Mouse (Mus musculus): ENCODE measurements at regions not wholly inside any gene's neighbourhood (a gene's known extent, or its start where the extent isn't known, plus 50 kb on each side); places are given as distances from the start of the nearest gene placed in this dataset.

DNA sequence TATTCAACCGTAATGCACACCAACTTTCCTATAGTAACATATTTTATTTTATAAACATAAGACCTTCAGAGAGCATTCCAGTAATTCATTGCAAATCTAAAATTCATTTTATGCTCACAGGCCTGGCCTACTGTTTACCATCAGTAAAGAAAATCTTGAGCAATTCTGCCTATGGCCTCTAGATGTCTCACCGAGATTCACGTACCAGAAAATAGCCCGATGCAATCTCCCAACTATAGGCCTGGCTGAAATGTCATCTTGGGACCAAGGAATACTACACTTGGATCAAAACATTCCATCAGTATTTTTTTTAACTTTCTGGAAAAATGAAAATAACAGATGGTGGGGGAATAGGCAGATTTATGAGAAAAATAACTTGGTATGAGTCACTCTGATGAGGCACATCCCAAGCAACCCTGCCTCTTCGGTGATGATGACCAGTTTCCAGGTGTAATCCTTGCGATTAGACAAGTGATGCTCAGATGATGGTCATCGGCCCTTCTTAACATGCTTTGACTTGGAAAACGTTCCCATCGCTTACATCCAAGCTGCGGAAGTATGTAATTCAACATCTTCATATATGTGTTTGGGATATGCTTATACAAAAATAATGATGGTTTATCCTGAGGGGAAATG, 439.9 kb downstream of the Nyap2 start:
- WGBS: 55% methylated on average over 10 of the region's 10 CpGs
- Histone ChIP-seq H3K4me3 (replicated peaks; ENCODE audit: extremely low read depth, low read depth, low read length) (no peak overlapping the region), H3K4me1 (ENCODE audit: control insufficient read depth, insufficient read depth, low read length) (no peaks in the 10 kb centered on the region)
- DNase-seq: no peak
- TF ChIP-seq POLR2A (IDR thresholded peaks at IDR 0.05; ENCODE audit: borderline replicate concordance, extremely low read depth, low read depth, low read length): no peak
- TF ChIP-seq CTCF (IDR thresholded peaks at IDR 0.05; ENCODE audit: insufficient read depth, low read length): no peak

- 51% methylated on average over 9 of the region's 9 CpGs for whole genome bisulfite sequencing
- no peak for DNase-seq
- TF ChIP-seq POLR2A (IDR thresholded peaks at IDR 0.05; ENCODE audit: borderline replicate concordance, extremely low read depth, low read depth, low read length) (no peak), CTCF (IDR thresholded peaks at IDR 0.05; ENCODE audit: insufficient read depth, low read length) (no peak)
Observed at GRCm38 (mm10) chr1:81520420-81521273, 443.9 kb downstream of the Nyap2 start.

DNA sequence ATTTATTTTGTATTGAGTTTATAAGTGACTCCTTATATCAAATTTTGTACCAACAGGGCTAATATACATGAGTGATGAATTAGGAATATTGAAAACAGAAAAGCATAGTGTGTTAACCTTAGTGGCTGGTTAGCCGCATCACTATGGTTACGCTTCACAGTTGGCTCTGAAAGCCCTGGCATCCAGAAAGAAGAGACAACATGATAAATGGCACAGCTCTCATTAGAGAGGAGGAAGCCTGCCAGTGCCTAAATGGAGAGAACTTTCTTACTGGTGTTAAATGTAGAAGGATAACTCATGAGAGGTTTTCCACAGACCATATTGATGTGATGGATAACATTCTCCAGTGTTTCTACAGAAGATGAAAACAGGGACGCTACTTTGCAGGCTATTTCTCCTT, 446.2 kb downstream of the Nyap2 start:
- TF ChIP-seq POLR2A (IDR thresholded peaks at IDR 0.05; ENCODE audit: borderline replicate concordance, extremely low read depth, low read depth, low read length) (no peak), CTCF (IDR thresholded peaks at IDR 0.05; ENCODE audit: insufficient read depth, low read length) (no peak)
- no peak overlapping the region for H3K4me3 ChIP-seq (replicated peaks; ENCODE audit: extremely low read depth, low read depth, low read length)
- no peaks in the 10 kb centered on the region for H3K4me1 ChIP-seq (ENCODE audit: control insufficient read depth, insufficient read depth, low read length)
- DNase-seq: no peak
- 88% methylated on average over 3 of the region's 3 CpGs for WGBS

More at GRCm38 (mm10) chr1:81520420-81521273, 443.9 kb downstream of the Nyap2 start:
- Histone ChIP-seq H3K4me1 (ENCODE audit: control insufficient read depth, insufficient read depth, low read length) (no peaks in the 10 kb centered on the region), H3K4me3 (replicated peaks; ENCODE audit: extremely low read depth, low read depth, low read length) (no peak overlapping the region)

- no peak overlapping the region for H3K4me3 ChIP-seq (replicated peaks; ENCODE audit: extremely low read depth, low read depth, low read length)
- DNase-seq: no peak
- H3K4me1 ChIP-seq (ENCODE audit: control insufficient read depth, insufficient read depth, low read length): no peaks in the 10 kb centered on the region
- TF ChIP-seq CTCF (IDR thresholded peaks at IDR 0.05; ENCODE audit: insufficient read depth, low read length): no peak
- no peak for TF ChIP-seq POLR2A (IDR thresholded peaks at IDR 0.05; ENCODE audit: borderline replicate concordance, extremely low read depth, low read depth, low read length)
Observed at GRCm38 (mm10) chr1:81525821-81526220, 449.1 kb downstream of the Nyap2 start.

DNA sequence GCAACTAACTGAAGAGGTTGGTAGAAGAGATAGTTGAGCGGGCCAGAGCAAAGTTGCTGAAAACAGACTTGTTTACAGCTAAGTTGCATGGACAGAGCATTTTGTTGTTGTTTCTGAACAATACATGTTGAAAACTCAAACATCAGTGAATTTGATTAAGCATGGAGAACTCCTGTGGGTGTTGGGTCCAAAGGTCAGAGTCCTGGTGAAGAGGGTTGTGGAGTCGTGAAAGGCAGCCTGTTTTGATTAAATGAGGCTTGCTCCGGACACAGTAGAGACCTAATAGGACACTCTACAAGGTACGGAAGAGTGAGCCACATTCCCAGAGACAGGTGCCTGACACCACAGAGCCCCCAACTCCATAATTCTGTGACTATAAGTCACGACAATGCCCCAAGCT, 461.1 kb downstream of the Nyap2 start:
- H3K4me1 ChIP-seq (ENCODE audit: control insufficient read depth, insufficient read depth, low read length): no peaks in the 10 kb centered on the region
- no peak for DNase-seq
- TF ChIP-seq CTCF (IDR thresholded peaks at IDR 0.05; ENCODE audit: insufficient read depth, low read length) (no peak), POLR2A (IDR thresholded peaks at IDR 0.05; ENCODE audit: borderline replicate concordance, extremely low read depth, low read depth, low read length) (no peak)
- no peak overlapping the region for H3K4me3 ChIP-seq (replicated peaks; ENCODE audit: extremely low read depth, low read depth, low read length)
- 67% methylated on average over 5 of the region's 5 CpGs for WGBS

DNA sequence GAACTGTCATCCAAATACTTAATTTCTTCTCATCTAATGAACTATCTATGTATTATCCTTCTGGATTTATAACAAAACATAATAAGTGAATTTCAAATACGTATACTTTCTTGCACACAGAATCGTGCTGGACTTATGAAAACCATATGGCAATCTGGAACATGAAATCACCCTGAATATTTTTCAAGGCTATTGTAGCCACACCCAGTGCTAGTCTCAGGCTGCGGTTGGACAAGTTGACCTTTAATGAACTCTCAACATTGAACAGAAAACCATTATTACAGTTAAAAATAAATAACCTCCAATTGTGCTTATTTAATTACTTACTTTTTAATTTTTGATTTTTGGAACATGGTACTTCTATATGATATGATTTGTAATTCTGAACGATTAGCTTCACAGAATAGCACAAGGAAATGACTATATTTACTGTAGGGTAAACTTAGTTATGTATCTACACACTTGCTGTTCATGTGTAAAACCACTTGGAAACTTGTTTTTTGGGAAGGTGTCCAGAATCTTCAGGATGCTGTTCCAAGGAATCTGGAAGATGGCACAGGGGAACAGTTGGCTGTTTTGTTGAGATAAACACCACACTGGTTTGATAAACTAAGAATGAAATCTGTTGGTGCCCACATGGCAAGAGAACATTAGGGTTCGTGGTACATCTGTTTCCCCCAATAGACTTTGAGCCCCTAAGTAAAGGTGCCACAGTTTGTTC, 463.0 kb downstream of the Nyap2 start:
- WGBS: 78% methylated on average over 5 of the region's 5 CpGs
- Histone ChIP-seq H3K4me1 (ENCODE audit: control insufficient read depth, insufficient read depth, low read length) (no peaks in the 10 kb centered on the region), H3K4me3 (replicated peaks; ENCODE audit: extremely low read depth, low read depth, low read length) (no peak overlapping the region)
- TF ChIP-seq CTCF (IDR thresholded peaks at IDR 0.05; ENCODE audit: insufficient read depth, low read length) (no peak), POLR2A (IDR thresholded peaks at IDR 0.05; ENCODE audit: borderline replicate concordance, extremely low read depth, low read depth, low read length) (no peak)
- DNase-seq: no peak

- 60% methylated on average over 2 of the region's 2 CpGs for WGBS
- no peak for DNase-seq
- TF ChIP-seq CTCF (IDR thresholded peaks at IDR 0.05; ENCODE audit: insufficient read depth, low read length): no peak
- no peak for TF ChIP-seq POLR2A (IDR thresholded peaks at IDR 0.05; ENCODE audit: borderline replicate concordance, extremely low read depth, low read depth, low read length)
- Histone ChIP-seq H3K4me1 (ENCODE audit: control insufficient read depth, insufficient read depth, low read length) (no peaks in the 10 kb centered on the region), H3K4me3 (replicated peaks; ENCODE audit: extremely low read depth, low read depth, low read length) (no peak overlapping the region)
Observed at GRCm38 (mm10) chr1:81548906-81549305, 472.2 kb downstream of the Nyap2 start.

DNA sequence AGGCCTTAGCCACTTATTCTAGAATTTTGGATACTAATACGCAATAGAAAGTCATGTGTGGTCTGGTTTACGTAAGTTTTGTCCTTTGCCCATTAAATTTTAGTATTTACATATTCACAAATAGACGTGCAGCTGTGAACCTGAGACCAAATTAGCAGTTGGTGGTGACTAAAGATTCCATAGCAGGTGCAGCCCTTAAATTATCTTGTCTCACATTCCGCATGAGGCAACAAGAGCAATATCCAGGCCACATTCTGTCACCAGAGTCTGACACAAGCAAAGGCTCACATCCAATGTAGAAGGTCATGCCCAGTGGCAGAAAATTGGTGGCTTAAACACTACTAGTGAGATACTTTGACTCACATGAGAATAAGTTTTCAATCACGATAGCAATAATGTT, 473.0 kb downstream of the Nyap2 start:
- no peak for TF ChIP-seq CTCF (IDR thresholded peaks at IDR 0.05; ENCODE audit: insufficient read depth, low read length)
- no peak for TF ChIP-seq POLR2A (IDR thresholded peaks at IDR 0.05; ENCODE audit: borderline replicate concordance, extremely low read depth, low read depth, low read length)
- H3K4me1 ChIP-seq (ENCODE audit: control insufficient read depth, insufficient read depth, low read length): no peaks in the 10 kb centered on the region
- H3K4me3 ChIP-seq (replicated peaks; ENCODE audit: extremely low read depth, low read depth, low read length): no peak overlapping the region
- 87% methylated on average over 5 of the region's 5 CpGs for WGBS
- no peak for DNase-seq

DNA sequence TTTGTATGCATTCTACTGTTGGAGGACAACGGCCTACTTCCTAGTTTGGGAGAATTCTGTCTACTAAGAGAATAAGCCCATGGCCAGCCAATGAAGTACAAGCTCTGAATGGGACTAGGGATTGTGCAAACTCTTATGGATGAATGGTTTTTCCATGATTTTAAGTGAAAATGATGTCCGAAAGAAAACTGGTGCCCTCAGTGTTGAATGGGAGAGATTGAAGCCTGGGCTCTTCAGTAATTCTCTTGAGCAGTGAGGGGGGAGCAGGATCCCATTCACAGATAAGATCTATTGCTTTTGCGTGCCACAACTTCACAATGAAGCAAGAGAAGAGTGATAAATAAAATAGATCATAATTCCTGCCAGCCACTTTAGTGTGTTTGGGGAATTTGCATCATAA, 476.0 kb downstream of the Nyap2 start:
- Histone ChIP-seq H3K4me1 (ENCODE audit: control insufficient read depth, insufficient read depth, low read length) (no peaks in the 10 kb centered on the region), H3K4me3 (replicated peaks; ENCODE audit: extremely low read depth, low read depth, low read length) (no peak overlapping the region)
- no peak for DNase-seq
- 82% methylated on average over 3 of the region's 3 CpGs for WGBS
- TF ChIP-seq POLR2A (IDR thresholded peaks at IDR 0.05; ENCODE audit: borderline replicate concordance, extremely low read depth, low read depth, low read length): no peak
